Mouse (Mus musculus) spleen, adult 2 months (tissue): ENCODE measurements around the gene Pramel6.

Source experiments
- CTCF ChIP-seq: fragments of 200-500 bp; IDR thresholded peaks from 2 replicates; pipeline ENCODE4 v1.5.1; 2011; ENCODE audit warnings: mild to moderate bottlenecking, inconsistent platforms; ENCODE audit not compliant: insufficient read depth, insufficient read length, insufficient replicate concordance; ENCODE audit errors: extremely low read depth
- POLR2A ChIP-seq: fragments of 200-500 bp; IDR thresholded peaks from 2 replicates; pipeline ENCODE4 v1.6.1; 2011; ENCODE audit warnings: low read depth, low read length, inconsistent platforms

- TF ChIP-seq POLR2A (no peak), CTCF (no peak)
Observed at GRCm38 (mm10) chr2:87461769-87462168, 44.6 kb upstream of the Pramel6 start.
